Mouse (Mus musculus) CD4-positive, CD25-positive, alpha-beta regulatory T cell, adult 2 months (primary cell): ENCODE data around the gene Lrrc56.
"Not testable (repeated sequence)": the region's sequence is repeated elsewhere in the genome, so short reads cannot be mapped to it uniquely, and the experiment has no call there.

Experiments
- DNase-seq: peaks from one replicate; pipeline ENCODE4 v3.0.0-alpha.2; 2012; ENCODE audit warnings: low read depth, low spot score

Lrrc56 gene

GRCm38 (mm10) chr7:141216894-141217293 is 22.9 kb downstream of the Lrrc56 start:
- no peak for DNase-seq

GRCm38 (mm10) chr7:141217343-141218013 is 23.5 kb downstream of the Lrrc56 start:
- DNase-seq: no peak

DNA sequence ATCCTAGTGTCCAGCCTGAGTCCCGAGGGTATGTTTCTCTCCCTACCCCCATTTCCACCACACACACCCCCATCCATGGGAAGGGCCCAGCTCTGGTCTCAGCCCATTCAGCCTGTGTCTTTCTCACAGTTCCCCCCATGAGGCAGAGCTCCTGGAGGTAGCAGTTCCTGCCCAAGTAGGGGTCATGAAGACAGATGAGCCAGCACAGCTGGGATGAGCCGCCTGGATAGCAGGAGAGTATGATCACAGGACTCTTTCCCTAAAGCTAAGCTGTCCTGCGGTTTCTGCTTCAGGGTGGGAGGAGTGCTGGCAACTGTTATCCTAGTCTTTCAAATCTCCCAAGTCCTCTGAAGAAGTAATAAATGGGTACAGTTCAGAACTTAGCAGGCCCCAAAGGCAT is 24.2 kb downstream of the Lrrc56 start:
- DNase-seq: no peak

- DNase-seq: no peak
Measured at GRCm38 (mm10) chr7:141218557-141219133, 24.7 kb downstream of the Lrrc56 start.

DNA sequence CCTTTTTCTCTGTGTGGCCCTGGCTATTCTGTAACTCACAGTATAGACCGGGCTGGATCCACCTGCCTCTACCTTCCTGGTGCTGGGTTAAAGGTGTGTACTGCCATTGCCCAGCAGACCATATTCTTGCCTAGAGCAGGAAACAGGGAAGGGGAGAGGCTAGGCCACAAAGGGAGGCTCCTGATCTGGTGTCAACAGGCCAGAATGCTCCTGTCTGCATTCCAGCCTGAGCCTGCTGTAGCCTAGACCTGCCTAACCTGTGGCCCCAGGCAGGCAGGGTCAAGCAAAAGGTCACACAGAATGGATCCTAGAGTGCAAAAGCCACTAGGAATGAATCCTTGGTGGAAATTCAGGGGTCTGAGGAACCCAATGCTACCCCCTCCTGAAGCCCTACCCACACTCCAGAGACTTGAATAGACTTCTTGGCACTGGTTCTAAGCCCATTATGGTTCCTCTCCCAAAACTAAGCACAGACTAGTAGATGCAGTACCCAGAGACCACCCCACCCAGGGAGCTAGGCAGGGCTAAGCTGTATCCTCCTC is 25.7 kb downstream of the Lrrc56 start:
- DNase-seq: no peak

DNA sequence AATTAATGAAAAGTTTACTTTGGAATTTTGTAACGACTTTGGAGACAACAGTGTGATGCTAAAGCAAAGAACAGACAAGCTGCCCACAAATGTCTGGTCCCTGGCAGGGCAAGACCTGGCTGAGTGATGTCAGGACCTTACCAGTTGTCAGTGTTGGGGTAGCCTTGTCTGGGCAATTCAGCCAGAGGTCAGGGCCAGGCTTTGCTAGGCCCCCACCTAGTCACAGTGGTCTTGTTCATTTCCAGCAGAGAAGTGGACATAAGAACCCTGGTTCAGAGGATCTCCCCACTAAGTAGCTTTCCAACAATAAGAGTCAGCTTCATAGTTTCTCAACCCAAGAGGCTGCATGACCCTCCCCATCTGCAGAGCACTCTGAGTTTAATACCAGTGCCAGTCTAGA is 26.4 kb downstream of the Lrrc56 start:
- DNase-seq: no peak

DNA sequence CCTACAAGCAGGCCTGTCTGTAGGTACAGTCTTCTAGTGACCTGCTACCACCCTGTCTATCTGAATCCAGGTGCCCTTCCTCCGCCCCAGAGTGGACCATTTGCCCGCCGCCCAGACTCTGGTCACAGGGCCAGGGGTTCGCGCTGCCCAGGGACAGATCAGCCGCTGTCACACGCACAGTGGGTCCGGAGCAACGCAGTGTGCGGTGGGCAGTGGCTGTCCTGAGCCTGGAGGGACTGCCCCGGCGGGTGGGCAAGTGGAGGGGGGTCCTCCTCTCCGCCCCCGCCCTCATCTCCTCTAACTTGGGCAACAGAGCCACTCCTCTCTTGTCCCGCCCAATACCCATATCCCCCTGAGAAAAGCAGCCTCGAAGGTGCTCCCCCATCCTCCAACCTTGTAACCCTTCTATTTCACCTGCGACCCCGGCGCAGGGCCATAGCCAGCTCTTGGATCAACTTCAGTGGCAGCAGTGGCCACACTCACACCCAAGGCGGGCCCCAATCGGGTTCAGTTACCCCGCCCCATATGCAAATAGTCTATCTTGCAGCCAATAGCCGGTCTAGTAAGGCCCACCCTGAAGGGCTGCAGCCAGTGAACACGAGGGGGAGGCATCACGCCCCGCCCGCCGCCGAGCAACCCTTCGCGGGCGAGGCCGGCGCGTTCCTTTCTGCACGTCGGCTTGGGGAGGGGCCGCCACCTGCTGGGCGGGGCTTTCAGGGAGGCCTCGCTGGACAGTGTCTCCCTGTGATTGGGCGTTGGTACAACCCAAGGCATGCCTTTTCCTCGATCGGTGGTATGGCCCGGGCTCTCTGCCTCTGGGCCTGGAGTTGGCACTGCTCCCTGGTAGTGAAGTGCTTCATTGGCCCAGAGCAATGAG is 27.5 kb downstream of the Lrrc56 start:
- peak; percentile 91 for DNase-seq

- no peak for DNase-seq
Measured at GRCm38 (mm10) chr7:141222126-141222467, 28.1 kb downstream of the Lrrc56 start.

DNA sequence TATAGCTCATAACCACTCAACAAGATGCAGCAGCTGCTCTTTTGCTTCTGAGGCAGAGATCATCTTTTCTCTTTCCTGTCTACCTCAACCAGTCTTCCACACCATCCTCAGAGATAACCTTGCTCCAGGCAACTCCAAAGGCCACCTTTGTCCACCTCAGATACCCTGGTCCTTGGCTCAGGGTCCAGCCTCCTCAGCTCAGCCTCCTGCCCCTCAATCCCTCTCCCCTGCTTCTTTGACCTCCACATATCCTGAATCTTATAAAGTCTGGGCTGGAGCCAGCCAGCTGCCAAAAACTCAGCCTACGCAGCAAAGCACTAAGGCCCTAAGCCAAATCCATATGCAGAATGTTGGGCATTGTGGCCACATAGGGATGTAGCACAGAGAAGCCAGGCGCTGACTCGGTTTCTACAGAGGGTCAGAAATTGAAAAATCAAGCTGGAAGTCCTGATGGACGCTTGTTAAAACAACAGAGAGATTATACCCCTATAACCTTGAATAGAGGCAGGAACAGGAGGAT is 28.8 kb downstream of the Lrrc56 start:
- DNase-seq: no peak

DNA sequence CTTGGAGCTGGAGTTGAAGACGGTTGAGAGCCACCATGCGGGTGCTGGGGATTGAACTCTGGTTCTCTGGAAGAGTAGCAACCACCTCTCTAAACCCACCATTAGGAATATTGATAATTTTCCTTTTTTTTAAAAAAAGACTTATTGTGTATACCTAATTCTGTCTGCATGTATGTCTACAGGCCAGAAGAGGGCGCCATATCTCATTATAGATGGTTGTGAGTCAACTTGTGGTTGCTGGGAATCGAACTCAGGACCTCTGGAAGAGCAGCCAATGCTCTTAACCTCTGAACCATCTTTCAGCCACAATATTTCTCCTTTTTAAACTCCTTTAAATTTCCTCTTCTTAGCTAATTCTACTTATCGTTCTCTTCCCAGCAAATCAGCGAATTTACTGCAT is 32.6 kb downstream of the Lrrc56 start:
- peak; percentile 47 for DNase-seq

- no peak for DNase-seq
Measured at GRCm38 (mm10) chr7:141227796-141228195, 33.8 kb downstream of the Lrrc56 start.

DNA sequence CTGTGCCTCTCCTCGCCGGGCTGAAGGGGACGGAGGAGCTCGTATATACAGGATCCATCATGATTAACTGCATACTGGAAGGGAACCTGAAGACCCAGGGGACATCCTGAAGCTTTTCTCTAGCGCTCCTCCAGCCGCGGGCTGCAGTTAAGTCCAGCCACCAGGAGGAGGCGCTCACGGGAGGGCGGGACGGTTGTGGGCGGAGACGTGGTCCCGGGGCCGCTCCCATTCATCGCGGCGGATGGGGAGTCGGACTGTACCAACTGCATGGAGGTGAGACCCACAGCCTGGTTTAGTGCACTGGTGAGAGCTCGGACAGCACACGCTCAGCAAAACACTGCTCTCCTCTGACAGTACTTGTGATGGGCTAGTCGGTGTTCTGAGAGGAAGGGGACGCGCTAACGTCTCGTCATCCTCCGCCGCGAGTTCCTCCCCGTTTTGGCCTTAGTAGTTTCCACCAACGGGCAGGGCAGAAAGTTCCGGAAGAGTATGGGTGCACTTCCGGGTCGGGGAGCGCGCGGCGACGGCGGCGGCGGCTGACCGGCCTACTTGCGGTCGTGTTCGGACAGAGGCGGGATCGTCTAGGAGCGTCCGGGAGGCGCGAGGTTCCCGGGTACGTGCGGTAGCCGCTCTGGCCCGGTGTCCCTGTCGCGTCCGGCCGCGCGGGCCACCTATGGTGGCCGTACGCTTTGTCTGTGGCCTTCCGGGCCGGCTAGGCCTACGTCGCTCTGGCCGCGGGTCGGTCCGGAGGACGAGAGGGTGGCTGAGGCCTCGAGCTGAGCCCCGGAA is 34.5 kb downstream of the Lrrc56 start, which contains the start of gene Phrf1:
Gene Phrf1 (plus strand): TSS at position 506 of the 789 bp plus-strand sequence.
- peak; percentile 94 for DNase-seq

DNA sequence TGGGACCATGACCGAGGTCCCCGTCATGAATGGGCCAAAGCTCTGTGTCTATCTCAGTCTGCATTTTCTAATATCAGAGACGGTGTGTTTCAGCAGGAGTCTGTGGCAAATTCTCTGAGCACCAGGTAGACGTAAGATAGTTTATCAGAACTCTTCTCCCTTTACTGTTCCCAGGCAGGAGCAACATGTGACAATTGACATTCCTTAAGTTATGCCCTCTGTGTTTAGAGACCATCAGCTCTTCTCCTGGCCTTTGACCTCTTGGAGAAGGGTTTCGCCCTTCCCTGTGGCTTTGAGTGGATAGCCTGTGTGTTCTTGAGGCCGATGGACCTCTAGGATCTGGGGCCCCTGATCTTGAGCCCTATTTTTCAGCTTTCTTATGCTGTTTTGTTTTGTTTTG is 35.7 kb downstream of the Lrrc56 start:
- DNase-seq: no peak

GRCm38 (mm10) chr7:141230570-141230969 is 36.6 kb downstream of the Lrrc56 start:
- no peak for DNase-seq

DNA sequence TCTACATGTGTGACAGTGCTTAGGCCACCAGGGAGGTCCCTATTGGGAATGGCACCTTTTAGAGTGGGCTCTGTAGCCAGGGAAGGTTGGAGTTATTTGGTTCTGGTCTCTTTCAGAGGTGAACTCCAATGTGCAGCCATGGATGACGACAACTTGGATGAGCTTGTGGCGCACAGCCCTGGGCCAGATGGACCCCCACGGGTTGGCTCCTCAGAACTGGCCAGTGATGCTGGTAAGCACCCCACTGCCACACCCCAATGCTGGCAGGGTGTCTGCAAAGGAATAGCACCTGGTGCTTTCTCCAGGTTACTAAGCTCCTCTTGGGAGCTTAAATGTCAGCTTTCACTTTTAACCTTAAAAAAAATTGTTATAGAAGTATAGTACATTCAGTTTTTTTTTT is 37.2 kb downstream of the Lrrc56 start:
- DNase-seq: no peak

DNA sequence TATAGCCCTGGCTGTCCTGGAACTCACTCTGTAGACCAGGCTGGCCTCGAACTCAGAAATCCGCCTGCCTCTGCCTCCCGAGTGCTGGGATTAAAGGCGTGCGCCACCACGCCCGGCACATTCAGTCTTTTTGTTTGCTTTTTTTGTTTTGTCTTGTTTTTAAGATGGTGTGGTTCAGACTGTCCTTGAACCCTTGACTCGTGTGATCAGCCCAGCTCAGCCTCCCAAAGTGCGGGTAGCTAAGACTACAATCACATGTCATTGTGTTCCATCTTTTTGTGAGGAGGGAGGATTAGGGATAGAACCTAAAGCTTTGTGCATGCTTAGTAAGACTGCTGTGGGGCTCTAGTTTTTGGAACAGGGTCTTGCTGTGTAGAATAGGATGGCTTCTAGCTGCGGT is 37.6 kb downstream of the Lrrc56 start:
- no peak for DNase-seq

DNA sequence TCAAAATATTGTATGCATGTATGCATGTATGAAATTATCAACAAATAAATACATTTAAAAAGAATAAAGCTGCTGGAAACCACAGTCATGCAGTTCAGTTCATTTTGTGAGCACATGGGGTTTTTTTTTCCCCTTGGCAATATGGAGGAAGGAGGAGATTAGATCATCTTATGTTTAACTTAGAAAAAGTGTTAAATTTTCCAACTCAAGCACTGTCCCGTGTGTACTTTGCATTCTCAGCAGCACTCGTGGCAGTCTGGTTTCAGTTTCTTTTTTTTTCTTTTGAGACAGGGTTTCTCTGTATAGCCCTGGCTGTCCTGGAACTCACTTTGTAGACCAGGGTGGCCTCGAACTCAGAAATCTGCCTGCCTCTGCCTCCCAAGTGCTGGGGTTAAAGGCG is 56.5 kb downstream of the Lrrc56 start:
- DNase-seq: not testable (repeated sequence)

GRCm38 (mm10) chr7:141256159-141256558 is 62.2 kb downstream of the Lrrc56 start:
- DNase-seq: no peak
